Mouse (Mus musculus) midbrain, embryonic 16.5 days (tissue): ENCODE measurements around the gene Glis3. TPM values are rescaled to one million over a fixed set of nuclear protein-coding genes. Genes with fewer than 3 reads are reported as not detected.

Experiments
- ATAC-seq: fragments of 200-750 bp; cut with Nextera tagmentation; 2 replicates; pipeline ENCODE4 v1.8.0; 2017; ENCODE audit warnings: moderate TSS enrichment
- H3K27ac ChIP-seq: fragments of 300-500 bp; sonication (generic); 2 replicates; pipeline ENCODE4 v1.5.1; 2014; ENCODE audit warnings: mild to moderate bottlenecking, low read length, mixed read lengths
- H3K27me3 ChIP-seq: fragments of 300-500 bp; sonication (generic); 2 replicates; pipeline ENCODE4 v1.6.1; 2014; ENCODE audit warnings: low read depth, low read length, mixed read lengths; ENCODE audit not compliant: control insufficient read depth, insufficient read depth
- H3K36me3 ChIP-seq: fragments of 300-500 bp; sonication (generic); 2 replicates; pipeline ENCODE4 v1.6.1; 2014; ENCODE audit warnings: mild to moderate bottlenecking, low read length, moderate library complexity, mixed read lengths; ENCODE audit not compliant: control insufficient read depth, insufficient read depth
- H3K4me1 ChIP-seq: fragments of 300-500 bp; sonication (generic); 2 replicates; pipeline ENCODE4 v1.6.1; 2014; ENCODE audit warnings: mild to moderate bottlenecking, low read length, mixed read lengths; ENCODE audit not compliant: control insufficient read depth, insufficient read depth
- H3K4me2 ChIP-seq: fragments of 300-500 bp; sonication (generic); 2 replicates; pipeline ENCODE4 v1.6.1; 2014; ENCODE audit warnings: mild to moderate bottlenecking, low read length, mixed read lengths
- H3K4me3 ChIP-seq: fragments of 300-500 bp; sonication (generic); 2 replicates; pipeline ENCODE4 v1.5.1; 2014; ENCODE audit warnings: low read depth, mild to moderate bottlenecking, low read length, moderate library complexity, mixed read lengths
- H3K9ac ChIP-seq: fragments of 300-500 bp; sonication (generic); 2 replicates; pipeline ENCODE4 v1.6.1; 2014; ENCODE audit warnings: low read depth, low read length, mixed read lengths
- H3K9me3 ChIP-seq: fragments of 300-500 bp; sonication (generic); replicated peaks from 2 replicates; pipeline ENCODE4 v1.6.1; 2014; ENCODE audit warnings: mild to moderate bottlenecking, low read length, mixed read lengths; ENCODE audit not compliant: control insufficient read depth, poor library complexity, severe bottlenecking
- whole genome bisulfite sequencing: fragments of 180-500 bp; shearing (Covaris S2); extraction: QIAGEN DNeasy Blood & Tissue Kit; methylation state at CpG from one replicate; pipeline ENCODE4 v1.1.7; 2014; 5-methylcytosine and 5-hydroxymethylcytosine counted together
- polyA plus RNA-seq: library from polyadenylated mRNA; unstranded; fragments of >200 nt; fragmentation: Nextera tagmentation; extraction: Ambion mirVana; gene quantifications from 2 replicates; pipeline ENCODE4 v1.2.1, GENCODE M21; 2015

Gene Glis3
- polyA plus RNA-seq, 1 experiment from 2014 or later, result 2.7 TPM

DNA sequence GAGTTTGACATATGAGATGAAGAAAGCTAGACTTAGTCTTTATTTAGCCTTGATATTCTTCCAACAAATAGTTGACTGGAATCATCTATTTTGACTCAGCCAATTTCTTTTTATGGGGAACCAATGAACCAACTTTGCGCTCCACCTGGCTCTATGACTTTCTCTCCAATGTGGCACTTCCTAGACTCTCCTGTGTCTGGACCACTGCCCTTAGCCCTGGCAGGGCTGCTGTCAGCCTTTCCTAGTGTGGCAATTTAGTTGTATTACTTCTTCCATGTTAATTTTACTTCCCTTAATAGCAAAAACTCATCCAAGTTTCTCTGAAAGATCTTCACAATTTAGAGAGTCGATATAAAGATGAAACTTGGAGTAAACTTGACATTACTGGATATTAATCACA, 445.2 kb downstream of the Glis3 start:
- no peak overlapping the region for H3K4me3 ChIP-seq
- no peak overlapping the region for H3K27ac ChIP-seq
- no peak overlapping the region for H3K9ac ChIP-seq
- H3K36me3 ChIP-seq, result no peaks in the 10 kb centered on the region
- no peak for ATAC-seq
- no peaks in the 10 kb centered on the region for H3K4me1 ChIP-seq
- no peak overlapping the region for H3K4me2 ChIP-seq
- no peaks in the 10 kb centered on the region for H3K9me3 ChIP-seq
- 96% methylated on average over 2 of the region's 2 CpGs for WGBS
- no peaks in the 10 kb centered on the region for H3K27me3 ChIP-seq

DNA sequence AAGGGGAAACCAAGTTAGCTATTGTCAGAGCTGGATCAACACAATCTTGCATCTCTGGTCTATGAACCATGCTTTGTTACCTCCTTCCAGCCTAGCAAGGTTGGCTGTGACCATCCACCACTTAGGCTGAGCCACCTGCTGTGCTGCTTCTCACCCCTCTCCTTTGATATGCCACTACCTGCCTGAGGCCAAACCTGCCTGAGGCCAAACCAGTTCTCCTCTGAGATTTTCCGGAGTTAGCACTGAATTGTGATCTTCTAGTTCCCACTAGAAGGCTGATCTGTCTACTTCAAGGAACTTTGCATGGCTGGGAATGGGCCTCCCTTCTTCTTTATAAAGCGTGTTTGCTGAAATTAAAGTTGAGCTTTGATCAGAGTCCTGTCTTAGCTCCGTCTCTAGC, 448.4 kb downstream of the Glis3 start:
- Histone ChIP-seq H3K9ac (no peak overlapping the region), H3K36me3 (no peaks in the 10 kb centered on the region), H3K27ac (no peak overlapping the region), H3K4me3 (no peak overlapping the region), H3K27me3 (no peaks in the 10 kb centered on the region), H3K4me2 (no peak overlapping the region), H3K9me3 (no peaks in the 10 kb centered on the region), H3K4me1 (no peaks in the 10 kb centered on the region)
- WGBS, result 76% methylated on average over 3 of the region's 3 CpGs
- ATAC-seq, result no peak

DNA sequence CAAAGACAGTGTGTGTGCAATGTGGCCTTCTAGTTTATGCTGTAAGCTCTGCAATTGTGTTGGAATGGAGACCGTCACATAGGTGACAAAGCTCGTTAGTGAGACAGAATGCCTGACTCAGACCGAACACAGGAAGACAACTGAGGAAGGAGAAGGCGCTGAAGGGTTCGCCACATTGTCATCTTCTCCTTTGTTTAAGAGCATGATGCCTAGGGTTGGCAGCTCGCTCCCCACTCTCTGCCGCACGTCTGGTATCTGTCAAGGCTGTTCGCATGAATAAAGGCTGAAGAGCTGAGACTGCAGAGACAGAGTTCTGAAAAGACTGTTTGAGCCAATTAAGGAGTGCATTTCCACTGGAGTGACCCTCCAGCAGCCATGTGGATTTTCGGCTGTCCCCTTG, 452.4 kb downstream of the Glis3 start:
- no peaks in the 10 kb centered on the region for H3K36me3 ChIP-seq
- no peaks in the 10 kb centered on the region for H3K4me1 ChIP-seq
- no peaks in the 10 kb centered on the region for H3K9me3 ChIP-seq
- no peak overlapping the region for H3K4me2 ChIP-seq
- no peak overlapping the region for H3K27ac ChIP-seq
- no peak overlapping the region for H3K4me3 ChIP-seq
- no peak overlapping the region for H3K9ac ChIP-seq
- no peaks in the 10 kb centered on the region for H3K27me3 ChIP-seq
- ATAC-seq, result no peak
- WGBS, result 49% methylated on average over 10 of the region's 10 CpGs

GRCm38 (mm10) chr19:28225651-28226050, 454.2 kb downstream of the Glis3 start:
- Histone ChIP-seq H3K36me3 (no peaks in the 10 kb centered on the region), H3K9ac (no peak overlapping the region), H3K9me3 (no peaks in the 10 kb centered on the region), H3K27me3 (no peaks in the 10 kb centered on the region), H3K4me1 (no peaks in the 10 kb centered on the region), H3K4me3 (no peak overlapping the region), H3K4me2 (no peak overlapping the region), H3K27ac (no peak overlapping the region)
- ATAC-seq, result no peak
- 79% methylated on average over 6 of the region's 6 CpGs for WGBS

DNA sequence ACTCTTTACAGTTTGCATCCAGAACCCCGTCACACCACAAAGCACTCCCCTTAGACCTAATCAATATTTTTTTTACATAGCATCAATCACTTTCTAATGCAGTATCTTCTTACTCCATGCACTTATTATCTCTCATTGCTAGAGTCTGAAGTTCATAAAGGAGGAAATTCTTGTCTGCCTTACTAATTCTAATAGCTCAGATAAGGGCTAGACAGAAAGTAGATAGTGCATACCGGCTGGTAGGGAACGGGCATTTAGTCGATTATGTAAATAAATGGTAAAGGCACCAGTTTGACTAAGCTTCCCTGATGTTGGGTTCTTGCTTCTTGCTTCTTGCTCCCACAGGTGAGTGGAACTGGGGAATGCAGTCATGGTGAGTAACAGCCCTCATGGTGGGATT, 468.2 kb downstream of the Glis3 start:
- H3K9ac ChIP-seq, result no peak overlapping the region
- 91% methylated on average over 4 of the region's 4 CpGs for WGBS
- no peak overlapping the region for H3K27ac ChIP-seq
- H3K27me3 ChIP-seq, result no peaks in the 10 kb centered on the region
- no peaks in the 10 kb centered on the region for H3K4me1 ChIP-seq
- no peaks in the 10 kb centered on the region for H3K36me3 ChIP-seq
- H3K9me3 ChIP-seq, result no peaks in the 10 kb centered on the region
- no peak for ATAC-seq
- H3K4me2 ChIP-seq, result no peak overlapping the region
- no peak overlapping the region for H3K4me3 ChIP-seq

Other genes with a start within 250 kb of the Glis3 start
- gene Slc1a1, start 155.0 kb upstream of the Glis3 start, polyA plus RNA-seq, result 45.0 and 47.7 TPM in 2 replicates